Mouse (Mus musculus) stomach, postnatal 0 days (tissue): ENCODE data around the gene Cacnb4.
A peak's percentile ranks its signal among the peaks of the same experiment; 100 is the strongest.

Experiments
- CTCF ChIP-seq: IDR thresholded peaks from 2 replicates; pipeline ENCODE4 v1.5.1; 2016; ENCODE audit warnings: antibody characterized with exemption, low read depth, mild to moderate bottlenecking, moderate library complexity
- EP300 ChIP-seq: optimal IDR thresholded peaks from 2 replicates; pipeline ENCODE3; 2016; ENCODE audit warnings: antibody characterized with exemption

GRCm38 (mm10) chr2:52632880-52633279 lies 43.8 kb downstream of the Cacnb4 start:
- TF ChIP-seq CTCF (peak; percentile 79), EP300 (no peak)
